Mouse (Mus musculus): ENCODE measurements around the gene Esrp2. TPM values are rescaled to one million over a fixed set of nuclear protein-coding genes. Genes with fewer than 3 reads are reported as not detected.

Gene Esrp2
- polyA plus RNA-seq, 2 experiments = 6.6 to 7.7 TPM

- TF ChIP-seq EP300 (IDR thresholded peaks at IDR 0.05; ENCODE audit: low read depth) (no peak), CTCF (IDR thresholded peaks at IDR 0.05; ENCODE audit: low read depth) (no peak; the same call in 1 of the 2 replicates)
- Histone ChIP-seq H3K4me2 (ENCODE audit: low read depth) (peak within 1 kb of the TSS; percentile 97), H3K27ac (no peak within 1 kb of the TSS), H3K9me3 (ENCODE audit: control insufficient read depth, low read length) (no peaks in the 10 kb centered on the region), H3K27me3 (ENCODE audit: control insufficient read depth, insufficient read depth, low read length) (no peaks in the 10 kb centered on the region), H3K4me1 (replicated peaks; ENCODE audit: control insufficient read depth in 2 of 2, insufficient read depth in 2 of 2, low read length in 1 of 2) (peaks cover 8% of the 10 kb centered on the region in 2 experiments), H3K9ac (replicated peaks) (peak within 1 kb of the TSS; percentile 74), H3K36me3 (replicated peaks; ENCODE audit: control insufficient read depth, insufficient read depth, low read depth) (no peaks in the 10 kb centered on the region; the same call in 1 of the 2 replicates), H3K4me3 (ENCODE audit: insufficient read depth in 1 of 2, low read depth in 2 of 2, low read length in 2 of 2) (peak within 1 kb of the TSS; percentile 64 to 78)
- DNase-seq (ENCODE audit: low read depth in 3 of 3, low spot score in 3 of 3) = peak; percentile 60 to 65 (median 62)
- ATAC-seq (ENCODE audit: insufficient read depth) = peak; percentile 88
- under 1% methylated on average over 59 of the region's 59 CpGs for WGBS (ENCODE audit: insufficient replicate concordance)
Observed at GRCm38 (mm10) chr8:106168356-106169016, 31.7 kb upstream of the Esrp2 start, which contains the start of gene Slc7a6. Gene Slc7a6, plus strand, starts transcription at chr8:106168857.

- TF ChIP-seq CTCF (IDR thresholded peaks at IDR 0.05; ENCODE audit: low read depth) = peak; percentile 91
- no peak for TF ChIP-seq EP300 (IDR thresholded peaks at IDR 0.05; ENCODE audit: low read depth)
- Histone ChIP-seq H3K4me2 (ENCODE audit: low read depth) (no peak overlapping the region), H3K27ac (no peak overlapping the region), H3K27me3 (ENCODE audit: control insufficient read depth, insufficient read depth, low read length) (no peaks in the 10 kb centered on the region), H3K9me3 (ENCODE audit: control insufficient read depth, low read length) (no peaks in the 10 kb centered on the region), H3K9ac (replicated peaks) (no peak overlapping the region), H3K4me3 (ENCODE audit: insufficient read depth in 1 of 2, low read depth in 2 of 2, low read length in 2 of 2) (no peak overlapping the region), H3K36me3 (replicated peaks; ENCODE audit: control insufficient read depth, insufficient read depth, low read depth) (peaks cover 2% of the 10 kb centered on the region; the same call in 1 of the 2 replicates), H3K4me1 (replicated peaks; ENCODE audit: control insufficient read depth in 2 of 2, insufficient read depth in 2 of 2, low read length in 1 of 2) (peaks cover 8% of the 10 kb centered on the region in 2 experiments)
- ATAC-seq (ENCODE audit: insufficient read depth) = no peak
- peak in 1 of 3 experiments; percentile 52 for DNase-seq (ENCODE audit: low read depth in 3 of 3, low spot score in 3 of 3)
- WGBS (ENCODE audit: insufficient replicate concordance) = 36% methylated on average over 4 of the region's 4 CpGs
Observed at GRCm38 (mm10) chr8:106165460-106165859, 28.7 kb upstream of the Esrp2 start.

- Histone ChIP-seq H3K27ac (no peak overlapping the region), H3K9ac (replicated peaks) (no peak overlapping the region), H3K36me3 (replicated peaks; ENCODE audit: control insufficient read depth, insufficient read depth, low read depth) (peaks cover 2% of the 10 kb centered on the region; the same call in 1 of the 2 replicates), H3K4me3 (ENCODE audit: insufficient read depth in 1 of 2, low read depth in 2 of 2, low read length in 2 of 2) (no peak overlapping the region), H3K4me1 (replicated peaks; ENCODE audit: control insufficient read depth in 2 of 2, insufficient read depth in 2 of 2, low read length in 1 of 2) (peaks cover 3% of the 10 kb centered on the region in 2 experiments; a peak in 2 of 4 replicates), H3K9me3 (ENCODE audit: control insufficient read depth, low read length) (no peaks in the 10 kb centered on the region), H3K4me2 (ENCODE audit: low read depth) (no peak overlapping the region), H3K27me3 (ENCODE audit: control insufficient read depth, insufficient read depth, low read length) (no peaks in the 10 kb centered on the region)
- no peak for ATAC-seq (ENCODE audit: insufficient read depth)
- 75% methylated on average over 9 of the region's 9 CpGs for WGBS (ENCODE audit: insufficient replicate concordance)
- TF ChIP-seq EP300 (IDR thresholded peaks at IDR 0.05; ENCODE audit: low read depth) = no peak
- TF ChIP-seq CTCF (IDR thresholded peaks at IDR 0.05; ENCODE audit: low read depth) = no peak
- DNase-seq (ENCODE audit: low read depth in 3 of 3, low spot score in 3 of 3) = no peak
Observed at GRCm38 (mm10) chr8:106163251-106163650, 26.5 kb upstream of the Esrp2 start.

- no peak for TF ChIP-seq CTCF (IDR thresholded peaks at IDR 0.05; ENCODE audit: low read depth)
- TF ChIP-seq EP300 (IDR thresholded peaks at IDR 0.05; ENCODE audit: low read depth) = no peak
- H3K4me2 ChIP-seq (ENCODE audit: low read depth) = no peak overlapping the region
- H3K9me3 ChIP-seq (ENCODE audit: control insufficient read depth, low read length) = no peaks in the 10 kb centered on the region
- DNase-seq (ENCODE audit: low read depth in 3 of 3, low spot score in 3 of 3) (no peak), ATAC-seq (ENCODE audit: insufficient read depth) (no peak)
- peaks cover 2% of the 10 kb centered on the region; the same call in 1 of the 2 replicates for H3K36me3 ChIP-seq (replicated peaks; ENCODE audit: control insufficient read depth, insufficient read depth, low read depth)
- no peaks in the 10 kb centered on the region for H3K4me1 ChIP-seq (replicated peaks; ENCODE audit: control insufficient read depth in 2 of 2, insufficient read depth in 2 of 2, low read length in 1 of 2)
- H3K4me3 ChIP-seq (ENCODE audit: insufficient read depth in 1 of 2, low read depth in 2 of 2, low read length in 2 of 2) = no peak overlapping the region
- H3K27me3 ChIP-seq (ENCODE audit: control insufficient read depth, insufficient read depth, low read length) = no peaks in the 10 kb centered on the region
- H3K9ac ChIP-seq (replicated peaks) = no peak overlapping the region
- 87% methylated on average over 6 of the region's 6 CpGs for WGBS (ENCODE audit: insufficient replicate concordance)
- no peak overlapping the region for H3K27ac ChIP-seq
Observed at GRCm38 (mm10) chr8:106159876-106160275, 23.1 kb upstream of the Esrp2 start.

- Histone ChIP-seq H3K4me1 (replicated peaks; ENCODE audit: control insufficient read depth in 2 of 2, insufficient read depth in 2 of 2, low read length in 1 of 2) (peaks cover 0 to 4% of the 10 kb centered on the region in 2 experiments; a peak in 2 of 4 replicates), H3K9ac (replicated peaks) (no peak overlapping the region), H3K27ac (no peak overlapping the region), H3K4me2 (ENCODE audit: low read depth) (no peak overlapping the region), H3K4me3 (ENCODE audit: insufficient read depth in 1 of 2, low read depth in 2 of 2, low read length in 2 of 2) (no peak overlapping the region), H3K27me3 (ENCODE audit: control insufficient read depth, insufficient read depth, low read length) (no peaks in the 10 kb centered on the region), H3K36me3 (replicated peaks; ENCODE audit: control insufficient read depth, insufficient read depth, low read depth) (peaks cover 2% of the 10 kb centered on the region; the same call in 1 of the 2 replicates), H3K9me3 (ENCODE audit: control insufficient read depth, low read length) (no peaks in the 10 kb centered on the region)
- no peak for DNase-seq (ENCODE audit: low read depth in 3 of 3, low spot score in 3 of 3)
- TF ChIP-seq EP300 (IDR thresholded peaks at IDR 0.05; ENCODE audit: low read depth) (no peak), CTCF (IDR thresholded peaks at IDR 0.05; ENCODE audit: low read depth) (no peak)
- 81% methylated on average over 10 of the region's 10 CpGs for WGBS (ENCODE audit: insufficient replicate concordance)
- no peak for ATAC-seq (ENCODE audit: insufficient read depth)
Observed at GRCm38 (mm10) chr8:106158381-106158780, 21.6 kb upstream of the Esrp2 start.

Measured in liver, embryonic 14.5 days (tissue).